Mouse (Mus musculus) gastrocnemius, adult 18-20 months (tissue): Measurements from ENCODE around the gene Selp. TPM values are rescaled to one million over a fixed set of nuclear protein-coding genes. Genes with fewer than 3 reads are reported as not detected.

Experiments
- DNase-seq: peaks from one replicate; pipeline ENCODE4 v3.0.0; 2021; ENCODE audit warnings: low spot score
- total RNA-seq, 2 experiments: library from RNA; stranded (reverse); gene quantifications; 2 replicates each; pipeline ENCODE4 v1.2.3; 2021

The Selp gene
- total RNA-seq, 2 experiments from 2014 or later, result 0.27 to 0.62 TPM

DNA sequence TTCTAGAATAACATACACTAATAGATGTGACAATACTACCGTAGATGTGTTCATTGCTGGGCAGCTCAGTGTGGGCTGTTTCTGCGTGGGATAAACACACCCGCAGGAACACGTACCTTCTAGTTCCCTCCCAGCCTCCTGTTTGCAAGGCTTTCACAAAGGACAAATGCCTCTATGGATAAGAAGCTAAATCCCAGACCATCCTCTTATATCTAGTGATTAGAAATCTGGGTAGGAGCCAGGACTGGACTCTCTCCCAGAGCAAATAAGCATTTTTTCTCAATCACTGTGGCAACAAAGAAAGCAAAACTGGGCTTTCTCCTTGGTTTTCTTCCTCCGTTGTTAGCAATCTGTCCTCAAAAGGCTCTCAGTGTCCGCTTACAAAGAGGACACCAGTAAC lies 63.4 kb downstream of the Selp start:
- no peak for DNase-seq

DNA sequence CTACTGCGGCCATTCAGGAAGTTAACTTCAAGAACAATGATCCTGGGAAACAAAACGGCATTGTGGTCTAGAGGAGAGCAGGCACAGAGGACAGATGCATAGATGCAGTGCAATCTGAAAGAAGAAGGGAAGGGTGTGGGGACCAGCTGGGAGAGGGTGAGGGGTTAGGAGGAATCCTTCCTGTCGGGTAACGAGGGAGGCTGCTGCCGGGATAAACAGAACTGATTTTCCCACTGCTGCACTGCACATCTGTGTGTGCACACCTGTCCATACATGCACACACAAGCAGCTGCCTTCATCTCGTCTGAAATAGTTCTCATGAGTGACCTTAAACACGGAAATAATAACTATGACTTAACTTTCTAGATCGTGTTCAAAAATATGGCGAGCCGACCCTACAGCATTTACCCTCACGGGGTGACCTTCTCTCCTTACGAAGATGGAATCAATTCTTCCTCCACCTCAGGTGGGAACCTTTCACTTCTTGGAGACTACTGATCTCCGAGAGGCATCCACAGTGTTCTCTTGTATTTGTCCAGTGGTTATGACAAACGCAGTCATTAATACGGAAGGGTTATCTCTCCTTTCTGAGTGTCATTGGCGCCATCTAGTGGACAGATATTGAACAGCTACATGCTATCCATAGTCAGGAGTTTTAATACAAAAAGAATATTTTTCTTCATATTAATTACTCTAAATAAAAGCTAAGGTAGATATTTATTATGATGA lies 69.2 kb downstream of the Selp start:
- peak; percentile 74 for DNase-seq

DNA sequence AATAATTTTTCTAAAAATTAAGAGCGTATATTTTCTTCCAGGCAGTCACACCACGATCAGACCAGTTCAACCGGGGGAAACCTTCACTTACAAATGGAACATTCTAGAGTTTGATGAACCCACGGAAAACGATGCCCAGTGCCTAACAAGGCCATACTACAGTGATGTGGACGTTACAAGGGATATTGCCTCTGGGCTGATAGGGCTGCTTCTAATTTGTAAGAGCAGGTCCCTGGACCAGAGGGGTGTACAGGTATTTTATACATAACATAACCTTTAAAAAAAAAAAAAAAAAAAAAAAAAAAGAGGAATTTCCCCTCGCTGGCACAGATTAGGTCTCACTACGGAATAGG lies 69.8 kb downstream of the Selp start:
- no peak for DNase-seq

DNA sequence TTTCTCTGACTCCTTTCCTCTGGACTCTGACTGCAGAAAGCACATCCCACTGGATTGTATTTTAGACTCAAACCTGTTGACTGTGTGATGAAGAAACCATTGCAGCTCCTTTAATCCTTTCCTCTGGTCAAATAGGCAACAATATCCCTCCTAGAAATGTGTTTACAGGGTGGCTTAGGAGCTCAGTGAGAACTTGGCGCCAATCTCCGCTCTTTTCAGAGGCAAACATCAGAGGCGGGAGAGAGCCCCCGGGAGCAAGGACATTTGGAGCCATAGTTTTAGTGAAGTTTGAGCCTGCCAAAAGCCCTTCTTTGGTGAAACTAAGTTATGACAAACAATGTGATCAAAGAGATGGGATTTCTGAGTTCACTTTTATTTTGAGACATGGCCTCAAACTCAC lies 70.3 kb downstream of the Selp start:
- DNase-seq, result no peak

- no peak for DNase-seq
Observed at GRCm38 (mm10) chr1:164187002-164187560, 72.0 kb downstream of the Selp start.

- DNase-seq, result no peak
Observed at GRCm38 (mm10) chr1:164199551-164199950, 84.5 kb downstream of the Selp start.

Other genes starting within 250 kb of the Selp start
- 1 to 10 TPM; 3.2 to 3.8 TPM for gene Scyl3, start 186.2 kb upstream of the Selp start, total RNA-seq
- under 1 TPM; 0.21 to 0.31 TPM for gene BC055324, start 120.5 kb upstream of the Selp start, total RNA-seq
- 1 to 10 TPM; 3.3 to 3.9 TPM for gene Mettl18, start 120.4 kb upstream of the Selp start, total RNA-seq
- gene Sele, start 67.0 kb upstream of the Selp start, total RNA-seq, result not detected
- not detected for gene Sell, start 53.3 kb upstream of the Selp start, total RNA-seq
- gene F5, start 36.6 kb downstream of the Selp start, total RNA-seq, result under 1 TPM; 0.05 to 0.09 TPM
- gene Slc19a2, start 133.8 kb downstream of the Selp start, total RNA-seq, result 1 to 10 TPM; 1.9 to 3.0 TPM
- 10 to 100 TPM; 12.3 to 13.5 TPM for gene Ccdc181, start 160.3 kb downstream of the Selp start, total RNA-seq
- gene Nme7, start 188.9 kb downstream of the Selp start, total RNA-seq, result 1 to 10 TPM; 1.3 to 1.7 TPM
- gene Blzf1, start 192.2 kb downstream of the Selp start, total RNA-seq, result 10 to 100 TPM; 24.1 to 25.6 TPM